Mouse (Mus musculus) spleen, adult 18-20 months (tissue): Measurements from ENCODE around the gene Sytl3.
A peak's percentile ranks its signal among the peaks of the same experiment; 100 is the strongest.
"Not testable (repeated sequence)": the region's sequence is repeated elsewhere in the genome, so short reads cannot be mapped to it uniquely, and the experiment has no call there.

ENCODE experiments used
- DNase-seq, 2 experiments: peaks; one replicate each; pipeline ENCODE4 v3.0.0; 2022; ENCODE audit warnings: mixed read lengths in 2 of 2

Sytl3 gene

DNA sequence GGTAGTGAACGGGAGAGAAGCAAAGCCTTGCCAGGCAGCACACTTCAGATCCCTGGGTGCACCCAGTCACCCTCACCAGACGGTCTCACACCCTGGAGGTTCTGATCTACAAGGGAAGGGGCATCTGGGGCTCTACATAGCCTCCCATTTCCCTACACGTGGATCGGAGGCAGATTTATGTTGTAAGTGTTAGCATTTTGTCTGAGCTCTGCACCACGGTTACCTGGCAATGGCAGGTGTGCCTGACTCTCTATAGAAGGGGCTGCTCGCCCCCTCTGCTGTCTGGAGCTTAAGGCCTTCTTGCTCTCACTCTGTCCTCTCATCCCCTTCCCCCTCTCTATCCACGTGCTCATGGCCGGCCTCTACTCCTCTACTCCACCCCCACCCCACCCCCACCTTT lies 37.6 kb downstream of the Sytl3 start:
- not testable (repeated sequence) for DNase-seq

DNA sequence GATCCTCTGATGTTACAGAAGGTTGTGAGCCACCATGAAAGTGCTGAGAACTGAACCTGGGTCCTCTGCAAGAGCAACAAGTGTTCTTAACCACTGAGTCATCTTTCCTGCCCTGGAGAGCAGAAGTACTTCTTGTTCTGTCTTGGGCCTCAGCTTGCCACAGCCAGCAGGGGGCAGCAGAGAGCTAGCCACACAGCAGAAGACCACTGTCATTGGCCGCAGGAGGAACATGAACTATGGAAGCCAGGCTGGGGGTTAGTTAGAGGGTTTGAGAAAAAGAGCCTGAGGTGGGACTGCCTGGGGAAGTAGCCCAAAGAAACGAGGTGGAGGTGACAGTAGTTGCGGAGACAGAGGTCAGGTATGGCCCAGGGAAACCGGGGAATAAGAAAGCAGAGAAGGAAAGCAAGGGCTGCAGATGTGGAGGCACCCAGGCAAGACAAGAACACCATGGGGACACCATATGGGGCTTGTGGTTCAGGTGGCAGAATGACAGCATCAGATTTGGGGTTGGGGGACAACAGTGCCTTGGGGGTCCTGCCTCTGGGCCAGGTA lies 38.4 kb downstream of the Sytl3 start:
- DNase-seq, result peak in 1 of 2 experiments; percentile 38

DNA sequence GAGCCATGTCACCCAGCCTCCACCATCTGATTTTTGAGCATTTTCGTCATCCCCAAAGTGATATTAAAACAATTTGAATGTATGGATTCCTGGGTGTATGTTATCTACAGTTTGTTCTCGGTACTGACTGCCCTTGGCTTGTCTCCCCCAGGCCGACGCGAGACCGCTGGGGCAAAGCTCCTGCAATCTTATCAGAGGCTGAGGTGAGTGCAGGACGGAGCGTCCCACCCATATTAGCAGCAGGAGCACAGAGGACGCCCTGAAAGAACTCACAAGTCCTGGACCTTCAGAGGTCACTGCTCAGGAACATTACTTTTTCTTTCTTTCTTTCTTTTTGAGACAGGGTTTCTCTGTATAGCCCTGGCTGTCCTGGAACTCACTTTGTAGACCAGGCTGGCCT lies 40.6 kb downstream of the Sytl3 start:
- not testable (repeated sequence) for DNase-seq

DNA sequence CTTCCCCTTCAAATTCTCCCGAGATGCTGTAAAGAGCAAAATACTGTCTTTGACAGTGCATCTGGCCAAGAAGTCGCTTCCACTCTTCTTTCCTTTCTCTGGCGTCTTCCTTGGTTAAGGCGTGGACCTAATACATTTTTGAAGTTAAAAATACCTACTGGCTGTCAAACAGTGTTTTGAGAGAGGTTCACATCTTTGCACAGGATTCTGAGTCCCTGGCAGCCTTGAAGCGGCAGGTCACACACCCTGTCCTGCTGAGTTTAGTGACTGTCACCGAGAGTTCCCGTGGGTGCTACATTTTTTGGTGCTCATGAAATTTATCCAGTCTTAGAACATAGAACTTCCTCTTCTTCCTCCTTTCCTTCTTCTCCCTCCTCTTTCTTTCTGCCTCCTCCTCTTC lies 41.2 kb downstream of the Sytl3 start:
- not testable (repeated sequence) for DNase-seq

DNA sequence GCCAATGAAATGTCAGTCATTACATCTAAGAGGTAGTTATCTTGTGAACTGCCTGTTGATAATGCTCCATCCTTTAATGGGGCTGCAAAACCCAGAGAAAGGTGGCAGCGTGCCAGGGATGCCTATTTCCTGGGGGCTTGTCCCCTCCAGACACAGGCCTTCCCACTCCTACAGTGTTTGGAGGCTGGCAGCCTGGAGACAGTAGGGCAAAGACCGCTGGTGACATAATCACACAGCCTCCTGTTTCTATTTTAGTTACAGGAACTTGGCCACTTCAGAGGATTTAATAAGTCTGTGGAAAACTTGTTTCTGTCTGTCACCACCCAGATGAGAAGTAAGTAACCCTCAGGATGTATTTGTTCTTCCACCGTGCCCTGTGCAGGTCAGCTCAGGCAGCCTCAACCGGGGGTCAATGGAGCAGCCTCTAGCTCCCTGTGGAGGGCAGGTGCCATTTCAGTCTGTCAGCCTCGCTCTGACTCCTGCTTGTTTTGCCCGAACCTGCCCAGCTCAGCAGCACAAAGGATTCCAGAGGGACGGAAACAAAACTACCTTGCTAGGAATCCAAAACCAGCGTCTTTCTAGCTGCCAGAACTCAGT lies 43.8 kb downstream of the Sytl3 start:
- DNase-seq, result not testable (repeated sequence)

DNA sequence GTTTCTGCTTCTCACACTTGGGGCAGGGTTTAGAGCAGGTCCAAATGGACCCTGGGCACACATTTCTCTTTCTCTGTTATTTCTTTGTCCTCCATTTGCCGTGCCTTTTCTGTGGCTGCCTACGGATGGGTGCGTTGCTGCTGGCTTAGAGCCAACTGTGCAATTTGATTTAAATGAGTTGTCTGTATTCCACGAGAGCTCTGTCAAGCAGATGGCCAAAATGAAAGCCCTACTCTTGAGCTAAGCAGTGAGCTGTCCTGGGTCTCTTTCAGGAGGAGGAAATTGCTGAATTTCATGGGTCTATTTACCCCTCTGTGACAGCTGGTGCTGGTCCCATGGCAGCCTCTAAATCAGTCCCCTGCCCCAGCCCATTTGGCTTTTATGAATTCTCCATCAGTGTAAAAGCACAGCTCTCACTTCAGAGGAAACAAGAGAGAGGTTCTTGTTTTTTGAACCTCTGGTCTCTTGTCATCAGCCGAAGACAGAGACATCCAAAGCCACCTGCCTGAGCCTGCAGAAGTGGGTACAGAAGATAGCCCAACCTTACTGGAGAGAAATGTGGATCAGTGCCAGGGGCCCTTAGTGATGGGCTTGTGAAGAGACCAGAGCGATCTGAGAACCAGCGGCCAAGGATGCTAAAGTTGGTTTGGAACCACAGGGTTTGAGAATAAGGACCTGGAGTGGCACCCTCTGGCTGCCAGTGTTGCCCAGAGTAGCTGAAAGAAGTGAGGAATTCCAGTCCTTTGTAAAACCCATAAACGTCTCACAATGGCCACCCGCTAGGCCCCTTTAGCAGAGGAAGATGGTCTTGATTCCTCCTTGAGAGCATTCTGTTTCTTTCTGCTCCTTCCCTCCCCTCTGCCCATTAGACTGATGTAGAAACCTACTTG lies 44.7 kb downstream of the Sytl3 start:
- DNase-seq, result not testable (repeated sequence)

DNA sequence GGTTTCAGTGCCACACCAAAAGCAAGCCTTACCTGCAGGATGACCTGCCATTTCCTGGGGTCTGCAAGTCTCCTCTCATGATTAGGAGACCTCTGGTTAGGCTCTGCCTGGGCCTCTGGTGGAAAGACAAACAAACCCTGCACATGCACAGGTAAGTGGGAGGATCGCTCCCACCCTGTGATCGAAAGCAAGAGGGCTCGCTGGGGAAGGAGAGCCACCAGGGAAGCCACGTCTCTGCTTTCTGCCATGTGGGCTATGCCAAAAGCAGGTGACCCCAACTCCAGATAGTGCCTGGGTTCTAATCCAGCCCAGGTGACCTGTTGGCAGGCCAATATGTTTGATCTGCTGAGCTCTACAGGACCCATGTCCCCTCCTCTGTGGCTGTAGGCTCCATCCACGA lies 47.6 kb downstream of the Sytl3 start:
- DNase-seq, result not testable (repeated sequence)

DNA sequence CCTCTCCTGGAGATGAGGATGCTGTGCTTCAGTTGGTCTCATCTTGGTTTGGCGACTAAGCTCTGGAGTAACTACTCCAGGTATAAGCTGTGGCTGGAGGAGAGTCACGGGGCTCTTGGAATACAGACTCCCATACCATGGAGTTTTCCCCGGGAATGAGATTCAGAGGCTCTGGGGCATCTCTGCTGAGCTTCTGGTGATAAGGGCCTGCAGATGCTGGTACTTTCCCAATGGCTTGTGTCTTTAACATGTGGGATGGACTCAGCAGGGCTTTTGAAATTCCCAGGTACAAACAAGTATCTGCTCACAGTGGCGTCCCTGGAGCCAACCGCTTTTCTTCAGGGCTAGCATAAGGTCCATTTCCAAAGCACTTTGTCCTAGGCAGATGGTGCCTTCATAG lies 48.5 kb downstream of the Sytl3 start:
- DNase-seq, result not testable (repeated sequence)

DNA sequence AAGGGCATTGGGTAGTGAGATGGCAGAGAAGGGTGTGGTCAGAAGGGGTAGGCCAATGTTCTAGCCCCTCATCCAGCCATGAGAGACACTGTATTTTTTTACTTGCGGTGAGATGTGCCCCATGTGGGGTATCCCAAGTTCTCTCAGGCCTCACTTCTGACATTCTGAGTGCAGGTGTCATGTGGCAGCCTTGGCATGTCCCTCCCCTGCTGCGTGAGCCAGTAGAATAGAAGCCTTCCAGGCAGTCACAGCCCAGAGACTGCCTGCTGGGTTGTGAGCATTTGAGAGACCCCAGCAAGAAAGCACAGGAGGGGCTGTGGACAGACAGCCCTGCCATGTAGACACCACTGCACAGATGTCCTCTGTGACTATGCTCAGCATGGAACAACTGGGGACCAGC lies 49.3 kb downstream of the Sytl3 start:
- DNase-seq, result not testable (repeated sequence)

DNA sequence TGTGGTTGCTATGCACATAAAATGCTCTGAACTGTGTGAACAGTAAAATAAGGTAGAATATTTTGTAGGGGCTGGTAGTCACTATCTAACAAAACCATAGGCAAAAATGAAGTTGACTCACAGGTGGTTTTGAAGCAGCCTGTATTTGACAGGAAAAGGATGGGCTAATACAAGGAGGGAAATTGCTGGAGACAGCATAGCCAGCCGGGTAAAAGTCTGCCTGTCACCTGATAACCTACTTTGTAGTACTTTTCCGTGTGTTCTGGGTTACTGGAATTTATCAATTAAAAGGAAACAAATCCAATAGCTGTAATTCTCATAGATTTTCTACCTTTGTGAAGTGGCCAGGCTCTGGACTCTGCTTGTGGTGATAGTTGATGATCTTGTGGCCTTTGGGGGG lies 54.6 kb downstream of the Sytl3 start:
- DNase-seq, result not testable (repeated sequence)

DNA sequence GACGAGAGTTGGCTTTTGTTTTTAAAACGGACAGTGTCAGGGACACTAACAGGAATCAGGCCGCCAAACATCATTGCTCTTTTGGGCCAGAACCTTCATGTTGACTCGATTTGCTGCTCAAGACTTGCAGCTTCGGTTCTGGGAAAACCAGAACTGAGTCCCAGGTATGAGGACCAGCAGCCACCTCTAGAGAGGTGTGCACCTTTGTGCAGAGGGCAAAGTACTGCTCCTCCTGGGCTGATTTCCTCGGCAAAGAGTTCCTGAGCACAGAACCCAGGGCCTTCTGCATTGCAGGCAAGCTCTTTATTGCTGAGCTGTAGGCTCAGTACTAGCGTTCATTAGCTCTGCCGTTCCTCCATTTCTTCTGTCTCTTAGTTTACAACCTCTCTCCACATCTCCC lies 55.1 kb downstream of the Sytl3 start:
- not testable (repeated sequence) for DNase-seq

DNA sequence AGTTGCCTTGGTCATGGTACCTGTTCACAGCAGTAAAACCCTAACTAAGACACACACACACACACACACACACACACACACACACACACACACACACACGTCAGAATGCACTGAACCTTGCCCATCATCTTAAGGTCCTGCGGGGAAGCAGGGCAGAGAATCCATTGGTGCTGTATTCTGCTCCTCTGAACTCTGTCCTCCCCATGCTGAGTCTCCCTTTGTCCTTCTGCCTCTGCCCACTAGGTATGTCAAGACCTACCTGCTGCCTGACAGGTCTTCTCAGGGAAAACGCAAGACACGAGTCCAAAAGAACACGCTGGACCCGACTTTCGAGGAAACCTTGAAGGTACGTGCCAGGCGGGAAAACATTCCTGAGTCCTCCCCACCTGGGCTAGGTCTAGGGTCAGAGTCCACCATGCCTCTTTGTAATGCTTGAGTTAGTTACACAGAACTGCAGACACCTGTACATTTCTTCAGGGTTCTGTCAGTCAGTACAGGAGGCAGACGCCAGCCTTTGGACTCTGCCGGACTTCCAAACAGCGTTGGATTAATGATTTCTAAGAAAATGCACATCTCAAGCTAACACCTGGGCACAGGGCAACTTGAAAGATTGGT lies 69.2 kb downstream of the Sytl3 start:
- DNase-seq, result no peak

DNA sequence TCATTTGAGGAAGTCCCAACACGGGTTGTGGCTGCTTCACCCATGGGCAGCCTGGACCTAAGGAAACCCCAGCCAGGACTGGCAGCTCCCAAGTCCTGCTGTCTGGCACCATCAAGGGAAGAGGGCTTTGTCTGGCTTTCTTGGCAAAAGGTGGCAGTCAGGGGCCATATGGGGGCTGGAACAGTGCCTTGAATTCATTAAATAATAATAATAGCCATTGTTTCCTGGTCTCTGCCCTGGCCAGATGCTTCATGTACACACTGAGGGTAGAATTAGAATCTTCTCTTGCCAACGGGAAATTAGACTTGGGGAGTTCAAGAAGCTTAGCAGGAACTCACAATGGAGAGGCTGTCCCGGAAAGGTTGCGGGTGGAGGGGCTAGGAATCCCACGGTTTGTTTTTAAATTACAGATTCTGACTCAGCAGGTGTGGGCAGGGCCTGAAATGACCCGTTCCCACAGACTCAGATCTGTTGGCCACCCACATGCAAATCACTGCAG lies 70.4 kb downstream of the Sytl3 start:
- no peak for DNase-seq

DNA sequence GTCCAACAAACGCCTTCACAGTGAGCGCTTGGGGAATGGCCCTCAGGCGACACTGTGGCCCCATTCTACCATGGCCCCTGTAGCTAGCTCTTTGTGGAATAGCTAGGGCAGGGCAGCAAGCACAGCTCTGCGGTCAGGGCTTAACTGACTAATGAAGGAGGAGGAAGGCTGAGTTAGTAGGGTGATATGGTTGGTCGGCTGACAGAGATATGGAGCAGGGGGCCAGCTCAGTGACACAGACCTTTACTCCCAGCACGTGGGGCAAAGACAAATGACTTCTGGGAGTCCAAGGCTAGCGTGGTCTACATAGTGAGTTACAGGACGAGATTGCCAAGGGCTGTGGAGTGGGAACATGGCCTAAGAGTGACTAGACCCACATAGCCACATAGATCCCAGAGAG lies 72.2 kb downstream of the Sytl3 start:
- DNase-seq, result no peak

DNA sequence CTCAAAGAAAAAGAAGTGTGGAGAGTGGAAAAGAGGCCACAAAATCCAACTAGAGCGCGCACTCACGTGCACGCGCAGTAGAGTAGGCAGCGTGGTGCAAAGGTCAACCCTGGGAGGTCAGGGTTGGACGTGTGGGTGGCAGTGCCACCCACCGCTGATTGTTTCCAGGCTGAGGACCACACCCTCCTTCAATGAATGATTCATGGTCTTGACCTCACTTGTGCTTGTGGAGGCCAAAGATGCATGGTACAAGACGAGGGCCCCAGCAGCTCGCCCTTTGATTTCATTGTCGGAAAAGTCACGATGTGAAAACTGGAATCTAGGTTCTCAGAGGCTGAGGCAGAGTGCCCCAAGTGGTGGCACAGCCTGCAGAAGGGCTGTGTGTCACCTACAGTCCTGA lies 72.7 kb downstream of the Sytl3 start:
- DNase-seq, result no peak

DNA sequence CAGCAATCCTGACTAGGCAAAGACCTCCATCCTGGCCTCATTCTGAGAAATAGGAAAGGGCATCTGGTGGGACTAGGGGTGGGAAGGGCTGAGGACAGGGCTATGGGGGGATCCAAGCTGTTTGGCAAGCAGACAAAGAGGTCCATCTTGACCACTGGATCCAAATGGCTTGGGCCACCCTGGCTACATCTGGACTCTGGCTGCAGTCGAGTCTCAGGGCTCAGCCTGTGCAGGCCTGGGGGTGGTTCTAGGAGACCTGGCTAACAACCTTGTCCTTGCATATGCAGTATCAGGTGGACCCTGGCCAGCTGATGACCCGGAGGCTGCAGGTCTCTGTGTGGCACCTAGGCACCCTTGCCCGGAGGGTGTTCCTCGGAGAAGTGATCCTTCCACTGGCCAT lies 73.8 kb downstream of the Sytl3 start:
- no peak for DNase-seq

DNA sequence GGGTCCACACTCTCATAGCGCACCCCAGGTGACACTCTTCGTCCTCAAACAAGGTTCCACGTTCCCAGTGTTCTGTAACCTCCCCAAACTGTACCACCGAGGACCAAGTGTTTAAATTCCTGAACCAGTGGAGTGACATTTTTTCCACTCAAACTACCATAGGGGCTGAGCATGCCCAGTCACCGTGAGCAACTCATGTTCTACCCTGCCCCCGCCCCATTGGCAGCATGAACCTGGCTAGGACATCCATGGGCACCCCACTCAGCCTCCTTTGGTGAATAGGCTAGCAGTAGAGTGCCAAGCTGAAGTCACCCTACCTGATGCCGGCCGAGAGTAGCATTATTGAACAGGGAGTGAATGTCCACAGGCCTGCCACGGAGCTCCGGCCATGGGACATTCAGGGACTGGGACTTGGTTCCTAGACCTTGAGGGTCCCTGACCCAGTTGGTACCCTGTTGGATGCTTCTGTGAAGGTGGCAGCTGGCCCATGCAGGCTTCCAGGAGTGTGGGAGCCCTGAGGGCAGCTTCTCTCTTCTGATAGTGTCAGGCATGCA lies 74.5 kb downstream of the Sytl3 start:
- DNase-seq, result no peak

DNA sequence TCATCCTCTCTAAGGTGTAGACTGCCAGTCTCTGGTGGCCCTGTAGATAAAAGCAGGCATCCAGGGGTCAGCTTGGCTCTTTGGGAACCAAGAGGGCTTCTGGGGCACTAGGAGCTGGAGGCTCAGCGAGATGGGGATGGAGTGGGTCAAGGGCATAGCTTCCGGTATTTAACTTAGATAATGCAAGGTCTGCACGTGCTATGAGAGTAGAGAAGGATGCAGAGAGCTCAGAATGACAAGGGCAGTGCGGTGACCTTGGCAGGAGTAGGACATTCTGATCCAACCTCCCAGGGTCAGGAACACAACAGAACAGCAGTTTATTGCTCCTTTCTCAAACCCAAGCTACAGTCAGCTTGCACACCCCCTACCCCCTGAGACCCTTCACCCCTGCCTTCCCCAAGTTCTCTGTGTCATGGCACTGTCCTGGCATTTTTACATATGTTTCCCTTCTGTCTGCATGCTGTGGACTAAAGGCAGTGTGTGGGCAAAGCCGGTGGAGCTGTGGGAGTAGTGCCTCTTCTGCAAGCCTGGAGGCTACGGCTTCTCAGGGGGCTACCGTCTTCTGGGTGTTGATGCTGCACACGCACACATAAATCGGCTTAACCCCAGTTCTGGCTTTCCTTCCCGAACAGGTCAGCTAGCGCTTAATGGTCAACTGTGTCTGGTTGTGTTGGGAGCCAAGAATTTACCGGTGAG lies 76.0 kb downstream of the Sytl3 start:
- DNase-seq, result no peak

DNA sequence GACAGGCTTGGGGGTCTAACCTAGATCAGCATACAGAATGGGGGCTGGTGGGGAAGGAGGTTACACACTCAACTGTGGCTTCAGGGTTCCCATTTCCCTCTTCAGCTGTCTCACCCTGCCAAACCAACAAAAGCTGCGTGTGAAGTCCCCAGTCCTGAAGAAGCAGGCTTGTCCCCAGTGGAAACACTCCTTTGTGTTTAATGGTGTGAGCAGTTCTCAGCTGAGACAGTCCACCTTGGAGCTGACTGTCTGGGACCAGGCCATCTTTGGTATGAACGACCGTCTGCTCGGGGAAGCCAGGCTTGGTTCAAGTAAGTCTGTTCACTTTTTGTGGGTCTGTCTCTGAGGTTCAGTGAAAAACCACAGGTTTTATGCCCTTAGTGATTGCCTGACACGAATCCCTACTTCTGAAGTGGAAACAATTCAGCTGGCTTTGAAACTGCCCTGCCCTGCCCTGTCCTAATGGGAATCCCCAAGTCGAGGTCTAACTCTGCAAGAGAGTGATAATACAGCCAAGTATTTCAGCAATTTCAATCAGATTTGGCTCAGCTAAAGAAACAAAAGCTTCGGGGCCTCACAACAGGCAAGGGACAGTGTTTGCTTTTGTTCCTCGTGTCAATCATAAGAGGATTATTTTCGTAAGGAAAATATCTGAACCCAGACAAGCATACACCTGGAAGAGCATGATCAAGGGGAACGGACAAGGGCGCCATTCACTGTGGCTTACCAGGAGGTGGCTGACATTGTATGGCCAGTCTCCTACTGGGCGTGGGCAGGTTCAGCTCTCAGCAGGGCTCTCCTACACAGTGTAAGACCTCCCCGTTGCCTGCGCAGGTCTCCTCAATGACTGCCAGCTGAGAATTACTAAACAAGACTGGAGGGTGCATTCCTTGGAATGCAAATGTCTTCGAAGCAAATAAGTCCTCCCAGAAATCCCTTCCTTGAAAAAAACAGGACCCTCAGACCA lies 77.7 kb downstream of the Sytl3 start:
- DNase-seq, result no peak

DNA sequence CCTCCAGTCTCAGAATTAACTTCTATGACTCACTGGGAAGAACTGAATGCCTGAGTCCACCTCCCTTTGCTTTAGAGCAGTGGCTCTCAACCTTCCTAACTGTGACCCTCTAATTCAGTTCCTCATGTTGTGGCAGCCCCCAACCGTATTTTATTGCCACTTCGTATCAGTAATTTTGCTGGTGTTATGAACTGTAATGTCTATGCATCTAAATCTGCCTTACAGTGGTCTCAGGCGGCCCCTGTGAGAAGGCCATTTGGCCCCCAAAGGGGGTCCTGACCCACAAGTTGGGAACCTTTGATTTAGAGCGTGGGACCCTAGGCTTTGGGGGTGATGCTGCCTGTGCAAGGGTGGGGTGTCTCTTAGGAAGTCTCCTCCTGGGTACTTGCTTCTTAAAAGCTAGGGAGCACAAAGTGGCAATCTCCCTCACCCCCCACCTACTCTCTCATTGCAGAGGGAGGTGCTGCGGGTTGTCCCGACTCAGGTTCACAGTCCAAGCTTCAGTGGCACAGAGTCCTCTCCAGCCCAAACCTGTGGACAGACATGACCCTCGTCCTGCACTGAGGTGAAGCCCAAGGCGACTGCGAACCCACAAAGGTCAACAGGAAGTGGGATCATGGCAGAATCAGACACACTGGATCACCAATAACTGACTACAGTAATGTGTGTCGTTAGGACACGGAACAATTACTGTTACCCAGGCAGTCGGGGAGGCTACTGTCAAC lies 78.5 kb downstream of the Sytl3 start:
- DNase-seq, result peak in 1 of 2 experiments; percentile 2

DNA sequence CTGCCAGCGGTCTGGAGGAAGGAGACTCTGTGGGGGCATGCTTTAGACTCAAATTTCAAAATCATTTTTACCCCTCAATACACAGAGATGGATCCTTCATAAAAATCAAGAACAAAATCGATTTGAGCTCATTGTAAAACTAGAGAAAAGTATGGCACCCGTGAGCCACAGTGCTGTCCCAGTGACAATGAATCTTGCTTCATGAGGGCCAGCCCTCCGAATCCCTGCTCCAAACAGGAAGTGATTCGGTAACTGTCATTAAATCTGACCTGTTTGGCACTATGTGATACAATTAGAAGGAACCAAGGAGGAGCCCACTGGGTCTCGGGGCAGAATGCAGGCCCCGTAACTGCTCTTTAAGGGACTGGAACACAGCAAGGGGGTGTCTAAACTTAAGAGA lies 79.9 kb downstream of the Sytl3 start:
- DNase-seq, result no peak
